Mouse (Mus musculus) thymus, postnatal 10 days (tissue): ENCODE results near the gene Slc22a23.

Experiments used
- DNase-seq, 2 experiments: peaks; one replicate each; pipeline ENCODE4 v3.0.0; 2021; ENCODE audit warnings: low spot score in 2 of 2

Gene Slc22a23

DNA sequence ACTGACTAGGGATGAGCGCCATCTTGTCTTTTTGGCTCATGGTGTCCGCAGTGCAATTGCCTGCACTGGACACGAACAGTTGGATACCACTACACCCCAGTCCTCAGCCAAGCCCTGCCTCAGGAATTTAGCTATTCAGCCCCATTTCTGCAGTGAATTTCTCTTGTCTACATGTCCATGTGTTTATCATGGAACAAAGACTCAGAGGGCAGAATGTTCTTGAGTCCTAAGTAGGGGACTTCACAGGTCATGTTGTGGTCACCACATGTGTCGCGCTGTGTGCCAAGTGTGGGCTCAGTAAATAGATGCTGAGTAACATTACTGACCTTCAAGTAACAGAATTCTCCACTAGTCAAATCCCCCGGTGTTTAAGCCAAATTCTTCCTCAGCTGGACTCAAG, 109.9 kb downstream of the Slc22a23 start:
- DNase-seq, result no peak

- DNase-seq, result no peak
Observed at GRCm38 (mm10) chr13:34234439-34234838, 110.5 kb downstream of the Slc22a23 start.

GRCm38 (mm10) chr13:34232992-34233391, 112.0 kb downstream of the Slc22a23 start:
- no peak for DNase-seq

- DNase-seq, result no peak
Observed at GRCm38 (mm10) chr13:34228905-34229304, 116.1 kb downstream of the Slc22a23 start.

DNA sequence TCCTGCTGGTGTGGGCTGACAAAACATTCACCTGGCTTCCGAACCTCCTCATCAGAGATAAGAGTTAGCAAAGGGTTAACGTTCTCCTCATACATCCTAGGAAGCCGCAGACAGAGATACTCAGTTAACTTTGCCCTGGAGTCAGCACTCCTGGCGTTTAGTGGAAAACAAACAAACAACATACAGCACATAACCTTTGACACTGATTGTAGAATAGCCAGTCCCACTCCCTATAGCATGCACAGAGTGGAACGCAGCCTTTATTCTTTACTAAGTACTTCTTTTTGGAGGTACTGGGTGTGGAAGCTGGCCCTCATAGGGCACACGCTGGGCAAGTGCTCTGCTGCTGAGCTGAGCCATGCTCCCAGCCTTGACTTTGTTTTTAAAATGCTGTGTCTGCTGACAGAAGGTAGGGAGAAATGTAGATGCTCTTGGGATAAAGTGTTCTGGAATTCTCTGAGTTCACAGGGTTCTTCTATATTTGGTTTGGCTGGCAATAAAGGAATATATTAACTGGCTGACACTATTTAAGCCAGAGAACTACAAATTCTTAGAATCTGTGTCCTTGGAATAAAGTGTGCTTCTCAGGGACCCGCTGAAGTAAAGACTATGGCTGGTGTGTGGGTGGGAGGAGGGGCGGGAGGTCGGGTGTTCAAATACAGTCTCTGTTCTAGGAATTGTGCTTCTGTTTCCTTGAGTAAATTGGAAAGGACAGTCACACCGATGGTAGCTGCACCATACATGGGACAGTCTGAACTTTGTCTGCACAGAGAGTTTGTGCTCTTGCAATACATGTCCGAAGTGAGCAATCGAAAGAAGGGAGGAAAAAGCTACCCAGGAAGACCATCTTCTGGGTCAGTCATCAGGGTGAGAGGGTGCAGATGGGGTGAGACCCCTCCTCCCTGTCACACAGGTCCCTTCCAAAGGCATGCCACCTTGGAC, 117.0 kb downstream of the Slc22a23 start:
- DNase-seq, result no peak

DNA sequence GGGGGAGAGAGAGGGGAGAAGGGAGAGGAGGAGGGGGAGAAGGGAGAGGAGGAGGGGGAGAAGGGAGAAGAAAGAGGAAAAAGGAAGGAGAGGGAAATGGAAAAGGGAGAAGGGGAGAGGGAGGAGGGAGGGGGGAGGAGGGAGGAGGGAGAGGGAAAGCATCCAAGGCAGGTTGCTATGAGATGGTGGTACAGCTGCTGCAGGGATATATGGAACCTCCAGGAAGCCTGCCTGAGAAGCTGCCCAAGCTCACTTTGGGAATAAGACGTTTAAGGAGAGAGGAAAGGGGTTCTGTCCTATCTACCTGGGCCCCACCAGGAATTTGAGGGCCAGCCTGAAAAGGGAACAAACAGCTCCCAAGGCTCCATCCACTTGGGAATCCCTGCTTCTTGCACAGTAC, 118.0 kb downstream of the Slc22a23 start:
- DNase-seq, result no peak

- no peak for DNase-seq
Observed at GRCm38 (mm10) chr13:34222985-34223384, 122.0 kb downstream of the Slc22a23 start.

GRCm38 (mm10) chr13:34219728-34220127, 125.3 kb downstream of the Slc22a23 start:
- DNase-seq, result no peak

DNA sequence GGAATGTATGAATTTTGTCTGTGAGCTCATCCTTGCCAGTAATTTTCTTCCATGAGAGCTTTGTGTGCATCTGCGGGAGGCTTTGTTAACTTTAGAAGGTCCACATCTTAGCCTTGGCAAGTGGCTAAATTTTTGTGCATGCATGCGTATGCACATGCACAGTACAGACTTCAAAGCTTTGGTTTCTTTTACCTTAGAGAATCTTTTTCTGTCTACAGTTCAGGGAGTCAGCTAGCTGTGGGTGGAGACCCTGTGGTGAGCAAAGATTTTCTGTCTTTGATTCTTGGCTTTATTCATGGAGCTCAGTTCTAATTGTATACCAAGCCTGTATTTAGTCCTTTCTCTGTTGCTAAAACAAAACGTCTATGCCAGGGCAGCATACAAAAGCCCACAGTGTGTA, 126.2 kb downstream of the Slc22a23 start:
- no peak for DNase-seq

GRCm38 (mm10) chr13:34214855-34215254, 130.1 kb downstream of the Slc22a23 start:
- no peak for DNase-seq

DNA sequence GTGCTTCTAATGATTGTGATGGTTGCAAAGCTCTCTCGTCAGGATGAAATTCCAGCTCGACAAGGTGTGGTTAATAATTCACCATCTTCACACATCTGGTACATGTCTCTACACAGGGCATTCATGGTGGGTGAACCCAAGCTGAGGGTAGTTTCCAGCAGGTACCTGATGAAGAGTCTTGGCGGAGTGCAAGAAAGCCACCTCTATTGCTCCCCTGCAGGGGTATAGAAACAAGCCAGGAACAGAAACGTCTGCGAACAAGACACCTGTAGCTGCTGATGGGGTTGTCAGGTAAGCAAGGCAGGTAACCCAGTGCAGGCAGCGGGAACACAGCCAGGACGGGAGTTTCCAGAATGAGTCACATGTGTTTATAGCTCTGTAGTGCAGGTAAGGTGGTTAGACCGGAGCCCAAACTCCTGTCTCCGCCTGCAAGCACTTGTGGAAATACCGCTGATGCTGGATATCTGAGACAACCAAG, 132.2 kb downstream of the Slc22a23 start:
- DNase-seq, result no peak

- DNase-seq, result no peak
Observed at GRCm38 (mm10) chr13:34211261-34211775, 133.7 kb downstream of the Slc22a23 start.

- no peak for DNase-seq
Observed at GRCm38 (mm10) chr13:34207714-34208470, 137.1 kb downstream of the Slc22a23 start.

GRCm38 (mm10) chr13:34205216-34205615, 139.8 kb downstream of the Slc22a23 start:
- DNase-seq, result no peak

DNA sequence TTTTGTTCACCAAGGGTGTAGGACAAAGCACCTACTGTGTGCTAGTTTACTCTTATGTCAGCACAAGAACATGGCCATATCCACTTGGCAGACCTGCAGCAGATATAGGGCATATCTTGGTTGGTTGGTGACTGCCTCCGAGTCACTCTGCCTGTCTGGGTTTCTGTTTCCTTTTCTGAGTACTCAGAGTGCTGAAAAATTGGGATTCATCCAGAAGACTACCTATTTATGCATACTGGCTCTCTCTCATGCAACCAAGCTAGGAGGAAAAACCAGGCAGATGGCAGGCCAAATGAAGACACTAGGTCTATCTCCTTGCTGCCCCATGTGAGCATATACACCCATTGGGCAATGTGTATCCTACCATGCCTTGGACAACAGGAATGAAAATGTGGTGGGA, 149.3 kb downstream of the Slc22a23 start:
- DNase-seq, result no peak

DNA sequence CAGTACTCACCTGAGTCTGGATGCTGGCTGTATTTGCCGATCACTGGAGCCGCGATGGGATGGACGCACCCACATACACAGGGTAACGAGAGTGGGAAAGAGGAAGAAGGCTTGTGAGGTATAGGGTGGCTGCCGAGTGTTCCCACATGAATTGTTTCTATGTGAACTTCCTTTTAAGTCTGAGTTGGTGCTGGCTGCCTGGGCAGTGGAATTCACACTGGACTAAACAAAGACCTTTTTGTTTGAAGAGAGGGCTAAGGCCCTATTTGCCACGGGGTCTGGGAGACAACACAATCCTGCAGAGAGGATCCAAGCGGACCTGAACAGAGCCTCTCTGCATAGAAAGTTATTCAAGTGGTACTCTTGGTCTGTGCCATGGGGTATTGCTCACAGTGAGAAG, 151.6 kb downstream of the Slc22a23 start:
- no peak for DNase-seq

DNA sequence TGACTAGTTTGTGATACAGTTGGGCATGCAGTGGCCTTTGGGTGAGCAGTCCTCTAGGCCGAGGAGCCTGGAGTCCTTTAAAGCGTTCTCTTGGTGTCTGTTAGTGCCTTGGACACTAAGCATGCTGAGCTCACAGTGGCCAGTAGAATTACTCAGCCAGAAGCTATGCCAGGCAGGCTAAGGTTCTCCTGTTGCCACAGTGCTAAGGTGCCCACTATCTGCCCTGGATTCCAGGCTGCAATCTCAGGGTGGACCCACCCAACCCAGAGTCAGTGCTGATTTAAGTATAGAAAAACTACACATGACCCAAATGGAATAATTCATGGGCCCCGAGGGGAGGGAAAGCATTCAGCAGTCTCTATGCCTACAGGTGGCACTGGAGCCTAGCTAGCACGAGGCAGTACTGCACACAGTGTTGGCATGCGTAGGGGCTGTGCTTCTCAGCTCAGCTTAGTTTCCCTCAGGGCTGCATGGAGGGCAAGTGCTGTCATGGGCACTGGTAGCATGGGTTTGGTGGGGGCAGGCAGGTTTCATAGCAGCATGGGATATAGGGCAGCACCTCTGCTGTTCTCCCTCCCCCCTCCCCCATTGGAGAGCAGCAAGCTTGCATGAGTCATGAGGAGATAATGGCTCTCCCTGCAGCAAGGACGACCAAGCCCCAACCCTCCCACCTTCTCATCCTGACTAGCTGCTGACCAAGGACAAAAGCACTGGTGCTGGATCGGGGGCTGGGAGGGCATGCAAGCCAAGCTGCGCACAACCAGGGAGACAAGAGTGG, 152.4 kb downstream of the Slc22a23 start:
- DNase-seq, result no peak

DNA sequence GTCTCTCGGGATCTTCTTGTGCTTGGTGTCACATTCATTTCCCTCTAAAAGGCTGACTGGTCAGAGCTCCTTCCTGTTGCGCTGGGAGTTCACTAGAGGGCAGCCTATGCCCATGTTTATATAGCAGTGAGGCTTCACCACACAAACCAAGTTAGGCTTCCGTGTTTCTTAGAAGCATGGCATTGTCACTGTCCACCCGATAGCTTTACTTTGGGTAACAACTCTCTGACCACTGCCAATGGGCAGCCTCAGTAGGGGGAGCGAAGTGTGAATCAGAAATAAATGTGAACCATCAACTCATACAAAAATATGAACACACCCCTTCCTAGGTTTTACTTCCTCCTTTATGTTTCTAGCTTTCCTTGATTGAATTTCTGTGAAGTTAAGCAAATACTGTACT, 157.4 kb downstream of the Slc22a23 start:
- DNase-seq, result peak; percentile 34 to 63

DNA sequence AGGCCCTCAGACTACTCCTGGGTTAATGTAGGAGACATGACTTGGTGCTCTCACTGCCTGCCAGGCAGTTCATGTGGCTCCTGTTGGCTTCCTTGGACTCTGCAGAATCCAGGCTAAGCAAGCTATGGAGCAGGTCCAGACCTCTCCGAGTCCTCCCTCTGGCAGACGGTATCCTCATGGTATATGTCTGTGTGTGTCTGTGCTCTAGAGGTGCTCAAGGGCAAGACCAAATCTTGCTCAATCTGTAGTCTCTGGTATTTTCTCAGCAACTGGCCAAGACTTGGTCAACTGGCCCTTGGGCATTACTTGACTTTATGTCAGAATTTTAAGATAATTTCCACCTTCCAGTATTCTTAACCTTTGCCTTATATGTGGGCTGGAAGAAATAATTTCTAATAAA, 159.6 kb downstream of the Slc22a23 start:
- DNase-seq, result no peak

GRCm38 (mm10) chr13:34181624-34182023, 163.4 kb downstream of the Slc22a23 start:
- no peak for DNase-seq

DNA sequence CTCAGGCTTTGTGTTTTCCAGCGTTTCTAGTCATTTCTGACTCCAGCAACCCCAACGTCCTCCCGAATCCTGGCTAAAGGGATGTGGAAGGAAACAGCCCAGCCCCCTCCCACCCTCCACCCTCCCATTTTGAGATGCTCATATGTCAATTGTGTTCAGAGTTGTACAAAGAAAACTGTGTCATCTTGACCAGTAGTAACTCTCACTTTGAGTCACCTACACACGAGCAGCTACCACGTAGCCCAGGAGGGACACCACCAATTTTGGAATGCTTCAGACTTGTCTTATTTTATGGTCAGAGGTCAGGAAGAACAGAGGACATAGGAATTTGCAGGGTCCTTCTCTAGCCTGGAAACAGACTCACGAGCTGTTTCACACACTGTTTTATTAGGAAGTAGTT, 171.0 kb downstream of the Slc22a23 start:
- DNase-seq, result no peak
